Mouse (Mus musculus) ES-E14 (cell line): ENCODE measurements at regions not wholly inside any gene's neighbourhood (a gene's known extent, or its start where the extent isn't known, plus 50 kb on each side); places are given as distances from the start of the nearest gene placed in this dataset.

Experiments
- HCFC1 ChIP-seq: IDR thresholded peaks from 2 replicates; pipeline ENCODE4 v1.6.1; 2012; ENCODE audit warnings: low read length, inconsistent platforms, borderline replicate concordance; ENCODE audit not compliant: insufficient read depth
- ZNF384 ChIP-seq: IDR thresholded peaks from 2 replicates; pipeline ENCODE4 v1.6.1; 2012; ENCODE audit warnings: low read depth, low read length, inconsistent platforms

- TF ChIP-seq ZNF384 (peak; percentile 57; the same call in 1 of the 2 replicates), HCFC1 (no peak)
Observed at GRCm38 (mm10) chr17:14540269-14540975, 153.6 kb downstream of the Thbs2 start.
